Mouse (Mus musculus): ENCODE measurements around the gene Tmem203. TPM values are rescaled to one million over a fixed set of nuclear protein-coding genes. Genes with fewer than 3 reads are reported as not detected.

Gene Tmem203
- polyA plus RNA-seq (2015; fragmentation: Illumina TruSeq; extraction: RNeasy Lipid Tissue Mini Kit (QIAGEN cat#74804); ENCODE audit: insufficient read depth, low read depth, low replicate concordance) = 6.4 TPM

GRCm38 (mm10) chr2:25255284-25255779 is at the start of gene Tmem203:
TSS of gene Tmem203 (plus strand) at chr2:25255439.

GRCm38 (mm10) chr2:25211121-25211670 is 44.0 kb upstream of the Tmem203 start, which contains the start of gene Nelfb:
TSS of gene Nelfb (minus strand) at chr2:25211489.

GRCm38 (mm10) chr2:25214444-25214843 is 40.8 kb upstream of the Tmem203 start, which contains the start of gene Stpg3:
TSS of gene Stpg3 (minus strand) at chr2:25214637.

DNA sequence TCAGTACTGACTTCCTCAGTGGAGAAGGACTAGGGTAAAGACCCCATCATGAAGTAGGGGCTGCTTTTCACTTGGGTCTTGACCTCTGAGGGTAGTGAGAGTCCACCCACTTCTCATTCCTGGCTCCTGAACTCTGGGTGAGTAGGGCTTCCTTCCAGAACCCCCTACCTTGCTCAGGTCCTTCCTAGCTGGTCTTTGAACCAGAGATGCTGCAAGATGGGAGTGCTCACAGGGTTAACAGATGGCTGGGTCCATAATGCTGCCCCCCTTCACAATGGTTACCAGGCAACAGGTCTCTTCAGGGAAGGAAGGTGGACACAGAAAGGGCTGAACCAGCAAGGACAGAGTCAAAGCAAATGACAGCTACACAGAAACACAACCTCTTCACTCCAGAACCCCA is 36.8 kb upstream of the Tmem203 start, which contains the start of gene Fam166a:
TSS of gene Fam166a (plus strand) at position 301 of the 400 bp plus-strand sequence.

GRCm38 (mm10) chr2:25224492-25224765 is 30.8 kb upstream of the Tmem203 start, which contains the start of gene Tubb4b:
TSS of gene Tubb4b (minus strand) at chr2:25224702.

DNA sequence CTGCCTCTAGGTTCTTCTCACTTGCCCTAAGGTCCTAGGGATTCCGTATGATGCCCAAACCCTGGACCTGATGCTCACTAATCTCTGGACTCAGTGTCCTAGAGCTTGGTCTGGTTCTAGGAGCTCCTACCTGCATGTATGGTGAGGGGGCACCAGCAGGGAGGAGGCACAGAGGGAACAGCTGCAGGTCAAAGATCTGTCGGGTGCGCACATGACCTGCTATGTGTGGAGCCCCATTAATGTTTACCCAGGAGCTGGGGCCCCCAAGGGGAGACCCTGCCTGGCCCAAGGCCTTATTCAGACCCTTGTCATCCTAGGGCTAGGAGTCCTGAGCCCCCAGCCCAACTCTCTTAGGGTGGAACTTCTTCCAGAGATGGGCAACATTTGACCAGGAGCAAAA is 21.2 kb upstream of the Tmem203 start, which contains the start of gene Slc34a3:
TSS of gene Slc34a3 (minus strand) at position 315 of the 400 bp plus-strand sequence.

GRCm38 (mm10) chr2:25236614-25237013 is 18.6 kb upstream of the Tmem203 start, which contains the start of gene Rnf224:
TSS of gene Rnf224 (minus strand) at chr2:25236787.

GRCm38 (mm10) chr2:25242101-25242506 is 13.1 kb upstream of the Tmem203 start, which contains the start of the genes Rnf208 and Cysrt1:
TSS of gene Rnf208 (plus strand) at chr2:25242255.
TSS of gene Cysrt1 (minus strand) at chr2:25242452.

DNA sequence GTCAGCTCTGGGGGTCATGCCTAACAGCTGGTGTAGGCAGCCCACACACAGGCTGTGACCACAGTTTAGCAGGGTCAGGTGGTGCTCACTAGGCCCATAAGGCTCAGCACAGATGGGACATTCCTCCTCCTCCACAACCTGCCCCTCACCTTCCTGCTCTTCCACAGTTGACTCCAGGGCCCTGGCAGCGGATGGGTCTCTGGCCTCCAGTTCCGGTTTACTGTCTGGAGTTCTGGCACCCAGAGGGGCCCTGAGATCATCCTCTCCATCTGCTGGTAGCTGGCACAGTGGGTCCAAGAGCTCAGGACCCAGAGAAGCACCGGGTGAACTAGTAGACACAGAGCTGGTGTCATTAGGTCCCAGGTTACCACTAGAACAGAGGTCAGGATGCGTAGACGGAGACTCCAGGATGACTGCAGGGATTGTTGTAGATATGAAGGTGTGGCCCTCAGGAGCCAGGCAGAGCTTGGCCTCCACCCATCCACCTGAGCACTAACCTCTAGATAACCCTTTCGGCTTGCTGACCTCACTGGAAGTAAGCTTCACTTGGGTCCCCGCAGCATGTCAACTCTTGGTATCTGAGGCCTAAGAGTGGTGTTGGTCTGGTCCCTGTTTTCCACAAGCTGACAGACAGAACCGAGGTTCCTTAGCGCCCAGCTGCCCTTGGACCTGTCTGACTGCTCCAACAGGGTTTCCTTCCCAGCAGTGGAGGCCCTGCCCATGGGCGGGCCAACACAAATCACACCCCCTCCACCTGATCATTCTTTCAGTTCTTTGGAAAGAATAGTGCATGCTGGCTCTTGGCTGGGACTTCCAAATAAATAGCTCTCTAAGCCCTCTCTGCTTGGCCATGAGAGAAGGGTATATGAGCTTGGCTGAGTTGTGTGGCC is 8.8 kb upstream of the Tmem203 start, which contains the start of gene AL732309.1:
TSS of gene AL732309.1 (minus strand) at position 681 of the 890 bp plus-strand sequence.

GRCm38 (mm10) chr2:25262291-25262767 is 7.1 kb downstream of the Tmem203 start, which contains the start of gene Tprn:
TSS of gene Tprn (plus strand) at chr2:25262618.

DNA sequence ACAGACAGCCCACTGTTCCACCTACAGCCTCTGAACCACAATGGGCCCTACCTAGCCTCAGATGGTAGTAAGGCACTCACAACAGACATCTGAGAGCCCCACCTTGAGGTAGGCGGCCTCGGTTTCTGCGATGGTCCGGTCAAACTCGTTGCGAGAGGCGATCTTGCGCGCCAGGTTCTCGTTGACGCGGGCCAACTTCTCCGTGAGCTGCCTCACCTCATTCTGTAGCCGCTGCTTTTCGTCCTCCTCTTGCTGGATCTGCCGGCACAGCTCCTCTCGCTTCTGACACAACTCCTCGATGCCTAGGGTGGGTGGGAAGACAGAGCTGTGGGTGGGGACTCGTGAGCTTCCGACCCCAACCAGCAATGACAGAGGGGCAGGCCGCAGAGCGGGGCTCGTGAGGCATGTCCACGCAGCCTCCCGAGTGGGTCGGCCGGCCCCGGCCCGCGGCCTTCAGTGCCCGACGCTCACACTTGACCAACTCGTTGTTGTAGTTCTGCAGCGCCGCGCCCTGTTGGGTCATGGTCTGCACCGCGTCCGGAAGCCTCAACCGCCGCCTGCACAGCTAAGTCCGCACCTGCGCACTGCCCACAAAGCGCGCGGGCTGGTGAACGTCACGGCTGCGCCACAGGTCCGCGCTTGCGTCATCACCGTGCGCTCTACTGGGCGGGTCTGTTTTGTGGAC is 16.7 kb downstream of the Tmem203 start, which contains the start of the genes Ssna1 and Anapc2:
TSS of gene Ssna1 (minus strand) at position 612 of the 685 bp plus-strand sequence.
TSS of gene Anapc2 (plus strand) at position 652 of the 685 bp plus-strand sequence.

DNA sequence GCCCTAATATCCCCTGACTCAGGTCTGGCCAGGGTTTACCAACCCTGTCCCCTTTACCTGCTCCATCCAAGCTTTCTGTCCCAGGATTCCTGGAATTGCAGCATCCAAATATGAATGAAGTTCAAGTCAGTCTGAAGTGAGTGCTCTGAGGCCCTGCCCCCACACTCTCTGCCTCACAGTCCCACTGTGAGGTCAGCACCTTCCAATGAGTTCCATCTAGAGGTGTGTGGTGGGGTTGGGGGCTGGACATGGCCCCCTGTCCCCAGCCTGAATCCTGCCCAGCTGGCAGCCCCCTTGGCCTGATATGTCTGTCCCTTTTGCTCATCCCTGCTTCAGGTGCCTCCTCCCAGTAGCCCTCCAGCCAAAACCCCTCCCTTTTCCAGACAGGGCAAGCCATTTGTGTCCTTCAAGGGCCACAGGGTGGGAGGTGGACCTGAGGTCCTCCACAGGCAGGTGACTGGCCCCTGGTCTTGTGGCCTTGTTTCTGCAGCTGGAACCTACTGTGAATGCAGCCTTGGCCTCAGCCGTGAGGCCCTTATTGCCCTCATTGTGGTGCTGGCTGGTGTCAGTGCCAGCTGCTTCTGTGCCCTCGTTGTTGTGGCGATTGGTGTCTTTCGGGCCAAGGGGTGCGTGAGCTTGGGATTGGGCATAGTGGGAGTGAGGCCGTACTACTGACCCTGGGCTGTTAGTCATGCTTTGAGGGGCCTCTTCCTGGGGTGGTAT is 32.8 kb downstream of the Tmem203 start, which contains the start of gene Tmem210:
TSS of gene Tmem210 (plus strand) at position 219 of the 723 bp plus-strand sequence.

DNA sequence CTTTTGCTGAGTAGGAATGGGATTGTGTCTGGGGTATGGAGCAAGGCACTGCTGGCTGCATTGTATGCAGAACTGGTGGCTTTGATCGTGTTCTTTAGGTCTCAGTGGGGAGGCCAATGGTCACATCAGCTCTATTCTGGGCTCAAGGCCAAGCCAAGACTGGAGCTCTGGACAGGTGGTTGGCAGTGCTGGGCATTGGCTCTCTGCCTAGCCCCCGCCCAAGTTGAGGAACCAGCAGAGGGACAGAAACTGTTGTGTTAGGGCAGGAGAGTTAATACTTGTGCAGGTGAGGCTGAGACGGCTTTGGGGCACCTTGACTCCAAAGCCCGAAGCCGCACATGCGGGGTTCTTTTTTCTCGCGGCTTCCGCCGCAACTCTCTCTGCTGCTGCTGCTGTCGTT is 34.4 kb downstream of the Tmem203 start, which contains the start of gene Lrrc26:
TSS of gene Lrrc26 (plus strand) at position 265 of the 400 bp plus-strand sequence.

Other genes starting within 250 kb of the Tmem203 start
- 18.6 TPM for gene Nsmf, start 201.1 kb upstream of the Tmem203 start, polyA plus RNA-seq (2015; fragmentation: Illumina TruSeq; extraction: RNeasy Lipid Tissue Mini Kit (QIAGEN cat#74804); ENCODE audit: insufficient read depth, low read depth, low replicate concordance)
- gene Entpd8, start 175.1 kb upstream of the Tmem203 start, polyA plus RNA-seq (2015; fragmentation: Illumina TruSeq; extraction: RNeasy Lipid Tissue Mini Kit (QIAGEN cat#74804); ENCODE audit: insufficient read depth, low read depth, low replicate concordance) = not detected
- gene Noxa1, start 160.3 kb upstream of the Tmem203 start, polyA plus RNA-seq (2015; fragmentation: Illumina TruSeq; extraction: RNeasy Lipid Tissue Mini Kit (QIAGEN cat#74804); ENCODE audit: insufficient read depth, low read depth, low replicate concordance) = not detected
- 5.7 TPM for gene Nrarp, start 74.7 kb upstream of the Tmem203 start, polyA plus RNA-seq (2015; fragmentation: Illumina TruSeq; extraction: RNeasy Lipid Tissue Mini Kit (QIAGEN cat#74804); ENCODE audit: insufficient read depth, low read depth, low replicate concordance)
- 4.7 TPM for gene Tor4a, start 58.6 kb upstream of the Tmem203 start, polyA plus RNA-seq (2015; fragmentation: Illumina TruSeq; extraction: RNeasy Lipid Tissue Mini Kit (QIAGEN cat#74804); ENCODE audit: insufficient read depth, low read depth, low replicate concordance)
- gene Nelfb, start 44.0 kb upstream of the Tmem203 start, polyA plus RNA-seq (2015; fragmentation: Illumina TruSeq; extraction: RNeasy Lipid Tissue Mini Kit (QIAGEN cat#74804); ENCODE audit: insufficient read depth, low read depth, low replicate concordance) = 17.7 TPM
- gene Stpg3, start 40.8 kb upstream of the Tmem203 start, polyA plus RNA-seq (2015; fragmentation: Illumina TruSeq; extraction: RNeasy Lipid Tissue Mini Kit (QIAGEN cat#74804); ENCODE audit: insufficient read depth, low read depth, low replicate concordance) = not detected
- not detected for gene Fam166a, start 36.7 kb upstream of the Tmem203 start, polyA plus RNA-seq (2015; fragmentation: Illumina TruSeq; extraction: RNeasy Lipid Tissue Mini Kit (QIAGEN cat#74804); ENCODE audit: insufficient read depth, low read depth, low replicate concordance)
- 52.2 TPM for gene Tubb4b, start 30.7 kb upstream of the Tmem203 start, polyA plus RNA-seq (2015; fragmentation: Illumina TruSeq; extraction: RNeasy Lipid Tissue Mini Kit (QIAGEN cat#74804); ENCODE audit: insufficient read depth, low read depth, low replicate concordance)
- not detected for gene Slc34a3, start 21.1 kb upstream of the Tmem203 start, polyA plus RNA-seq (2015; fragmentation: Illumina TruSeq; extraction: RNeasy Lipid Tissue Mini Kit (QIAGEN cat#74804); ENCODE audit: insufficient read depth, low read depth, low replicate concordance)
- gene Rnf224, start 18.7 kb upstream of the Tmem203 start, polyA plus RNA-seq (2015; fragmentation: Illumina TruSeq; extraction: RNeasy Lipid Tissue Mini Kit (QIAGEN cat#74804); ENCODE audit: insufficient read depth, low read depth, low replicate concordance) = not detected
- 2.2 TPM for gene Rnf208, start 13.2 kb upstream of the Tmem203 start, polyA plus RNA-seq (2015; fragmentation: Illumina TruSeq; extraction: RNeasy Lipid Tissue Mini Kit (QIAGEN cat#74804); ENCODE audit: insufficient read depth, low read depth, low replicate concordance)
- gene Cysrt1, start 13.0 kb upstream of the Tmem203 start, polyA plus RNA-seq (2015; fragmentation: Illumina TruSeq; extraction: RNeasy Lipid Tissue Mini Kit (QIAGEN cat#74804); ENCODE audit: insufficient read depth, low read depth, low replicate concordance) = not detected
- gene AL732309.1, start 8.6 kb upstream of the Tmem203 start, polyA plus RNA-seq (2015; fragmentation: Illumina TruSeq; extraction: RNeasy Lipid Tissue Mini Kit (QIAGEN cat#74804); ENCODE audit: insufficient read depth, low read depth, low replicate concordance) = 8.3 TPM
- 1.3 TPM for gene Tprn, start 7.2 kb downstream of the Tmem203 start, polyA plus RNA-seq (2015; fragmentation: Illumina TruSeq; extraction: RNeasy Lipid Tissue Mini Kit (QIAGEN cat#74804); ENCODE audit: insufficient read depth, low read depth, low replicate concordance)
- gene Ssna1, start 17.0 kb downstream of the Tmem203 start, polyA plus RNA-seq (2015; fragmentation: Illumina TruSeq; extraction: RNeasy Lipid Tissue Mini Kit (QIAGEN cat#74804); ENCODE audit: insufficient read depth, low read depth, low replicate concordance) = 14.8 TPM
- gene Anapc2, start 17.0 kb downstream of the Tmem203 start, polyA plus RNA-seq (2015; fragmentation: Illumina TruSeq; extraction: RNeasy Lipid Tissue Mini Kit (QIAGEN cat#74804); ENCODE audit: insufficient read depth, low read depth, low replicate concordance) = 14.2 TPM
- gene Tmem210, start 32.7 kb downstream of the Tmem203 start, polyA plus RNA-seq (2015; fragmentation: Illumina TruSeq; extraction: RNeasy Lipid Tissue Mini Kit (QIAGEN cat#74804); ENCODE audit: insufficient read depth, low read depth, low replicate concordance) = not detected
- gene Lrrc26, start 34.5 kb downstream of the Tmem203 start, polyA plus RNA-seq (2015; fragmentation: Illumina TruSeq; extraction: RNeasy Lipid Tissue Mini Kit (QIAGEN cat#74804); ENCODE audit: insufficient read depth, low read depth, low replicate concordance) = not detected
- 1.8 TPM for gene Grin1, start 63.7 kb downstream of the Tmem203 start, polyA plus RNA-seq (2015; fragmentation: Illumina TruSeq; extraction: RNeasy Lipid Tissue Mini Kit (QIAGEN cat#74804); ENCODE audit: insufficient read depth, low read depth, low replicate concordance)
- 12.2 TPM for gene Man1b1, start 76.9 kb downstream of the Tmem203 start, polyA plus RNA-seq (2015; fragmentation: Illumina TruSeq; extraction: RNeasy Lipid Tissue Mini Kit (QIAGEN cat#74804); ENCODE audit: insufficient read depth, low read depth, low replicate concordance)
- gene Dpp7, start 100.9 kb downstream of the Tmem203 start, polyA plus RNA-seq (2015; fragmentation: Illumina TruSeq; extraction: RNeasy Lipid Tissue Mini Kit (QIAGEN cat#74804); ENCODE audit: insufficient read depth, low read depth, low replicate concordance) = 24.6 TPM
- gene Uap1l1, start 110.2 kb downstream of the Tmem203 start, polyA plus RNA-seq (2015; fragmentation: Illumina TruSeq; extraction: RNeasy Lipid Tissue Mini Kit (QIAGEN cat#74804); ENCODE audit: insufficient read depth, low read depth, low replicate concordance) = 18.7 TPM
- gene Sapcd2, start 116.9 kb downstream of the Tmem203 start, polyA plus RNA-seq (2015; fragmentation: Illumina TruSeq; extraction: RNeasy Lipid Tissue Mini Kit (QIAGEN cat#74804); ENCODE audit: insufficient read depth, low read depth, low replicate concordance) = not detected
- 16.2 TPM for gene Entpd2, start 140.4 kb downstream of the Tmem203 start, polyA plus RNA-seq (2015; fragmentation: Illumina TruSeq; extraction: RNeasy Lipid Tissue Mini Kit (QIAGEN cat#74804); ENCODE audit: insufficient read depth, low read depth, low replicate concordance)
- 96.2 TPM for gene Npdc1, start 143.9 kb downstream of the Tmem203 start, polyA plus RNA-seq (2015; fragmentation: Illumina TruSeq; extraction: RNeasy Lipid Tissue Mini Kit (QIAGEN cat#74804); ENCODE audit: insufficient read depth, low read depth, low replicate concordance)
- gene Fut7, start 167.8 kb downstream of the Tmem203 start, polyA plus RNA-seq (2015; fragmentation: Illumina TruSeq; extraction: RNeasy Lipid Tissue Mini Kit (QIAGEN cat#74804); ENCODE audit: insufficient read depth, low read depth, low replicate concordance) = not detected
- 12.8 TPM for gene Abca2, start 173.3 kb downstream of the Tmem203 start, polyA plus RNA-seq (2015; fragmentation: Illumina TruSeq; extraction: RNeasy Lipid Tissue Mini Kit (QIAGEN cat#74804); ENCODE audit: insufficient read depth, low read depth, low replicate concordance)
- not detected for gene Clic3, start 201.4 kb downstream of the Tmem203 start, polyA plus RNA-seq (2015; fragmentation: Illumina TruSeq; extraction: RNeasy Lipid Tissue Mini Kit (QIAGEN cat#74804); ENCODE audit: insufficient read depth, low read depth, low replicate concordance)
- gene Paxx, start 205.7 kb downstream of the Tmem203 start, polyA plus RNA-seq (2015; fragmentation: Illumina TruSeq; extraction: RNeasy Lipid Tissue Mini Kit (QIAGEN cat#74804); ENCODE audit: insufficient read depth, low read depth, low replicate concordance) = 43.3 TPM
- gene Ptgds, start 214.6 kb downstream of the Tmem203 start, polyA plus RNA-seq (2015; fragmentation: Illumina TruSeq; extraction: RNeasy Lipid Tissue Mini Kit (QIAGEN cat#74804); ENCODE audit: insufficient read depth, low read depth, low replicate concordance) = 2.9 TPM
- not detected for gene Lcn12, start 238.5 kb downstream of the Tmem203 start, polyA plus RNA-seq (2015; fragmentation: Illumina TruSeq; extraction: RNeasy Lipid Tissue Mini Kit (QIAGEN cat#74804); ENCODE audit: insufficient read depth, low read depth, low replicate concordance)
- gene Fbxw5, start 245.3 kb downstream of the Tmem203 start, polyA plus RNA-seq (2015; fragmentation: Illumina TruSeq; extraction: RNeasy Lipid Tissue Mini Kit (QIAGEN cat#74804); ENCODE audit: insufficient read depth, low read depth, low replicate concordance) = 26.2 TPM
- gene C8g, start 246.3 kb downstream of the Tmem203 start, polyA plus RNA-seq (2015; fragmentation: Illumina TruSeq; extraction: RNeasy Lipid Tissue Mini Kit (QIAGEN cat#74804); ENCODE audit: insufficient read depth, low read depth, low replicate concordance) = 1.0 TPM